Mouse (Mus musculus): ENCODE measurements around the gene Txndc2. TPM values are rescaled to one million over a fixed set of nuclear protein-coding genes. Genes with fewer than 3 reads are reported as not detected.

The Txndc2 gene
- 0.89 and 1.4 TPM in 2 replicates for polyA plus RNA-seq (2012; rRNA removed)

GRCm38 (mm10) chr17:65641734-65642218 lies at the start of gene Txndc2:
Txndc2 (minus strand) TSS chr17:65642168.
- no peak for DNase-seq (ENCODE audit: low read depth)

GRCm38 (mm10) chr17:65683731-65684130 lies 41.8 kb upstream of the Txndc2 start:
- DNase-seq (ENCODE audit: low read depth), result no peak

GRCm38 (mm10) chr17:65683316-65683715 lies 41.3 kb upstream of the Txndc2 start:
- DNase-seq (ENCODE audit: low read depth), result no peak

GRCm38 (mm10) chr17:65682071-65682680 lies 40.2 kb upstream of the Txndc2 start:
- DNase-seq (ENCODE audit: low read depth), result no peak

GRCm38 (mm10) chr17:65681516-65681915 lies 39.5 kb upstream of the Txndc2 start:
- no peak for DNase-seq (ENCODE audit: low read depth)

- DNase-seq (ENCODE audit: low read depth), result no peak
Observed at GRCm38 (mm10) chr17:65680801-65681412, 38.9 kb upstream of the Txndc2 start.

- DNase-seq (ENCODE audit: low read depth), result no peak
Observed at GRCm38 (mm10) chr17:65679806-65680446, 38.0 kb upstream of the Txndc2 start.

- DNase-seq (ENCODE audit: low read depth), result no peak
Observed at GRCm38 (mm10) chr17:65677742-65678141, 35.8 kb upstream of the Txndc2 start.

- no peak for DNase-seq (ENCODE audit: low read depth)
Observed at GRCm38 (mm10) chr17:65676536-65676935, 34.6 kb upstream of the Txndc2 start.

- DNase-seq (ENCODE audit: low read depth), result no peak
Observed at GRCm38 (mm10) chr17:65675985-65676384, 34.0 kb upstream of the Txndc2 start.

- DNase-seq (ENCODE audit: low read depth), result no peak
Observed at GRCm38 (mm10) chr17:65674710-65675171, 32.8 kb upstream of the Txndc2 start.

- no peak for DNase-seq (ENCODE audit: low read depth)
Observed at GRCm38 (mm10) chr17:65672926-65673325, 31.0 kb upstream of the Txndc2 start.

GRCm38 (mm10) chr17:65669061-65669460 lies 27.1 kb upstream of the Txndc2 start:
- no peak for DNase-seq (ENCODE audit: low read depth)

GRCm38 (mm10) chr17:65667792-65668191 lies 25.8 kb upstream of the Txndc2 start:
- no peak for DNase-seq (ENCODE audit: low read depth)

GRCm38 (mm10) chr17:65666388-65667161 lies 24.6 kb upstream of the Txndc2 start:
- no peak for DNase-seq (ENCODE audit: low read depth)

GRCm38 (mm10) chr17:65665786-65666387 lies 23.9 kb upstream of the Txndc2 start:
- DNase-seq (ENCODE audit: low read depth), result no peak

- no peak for DNase-seq (ENCODE audit: low read depth)
Observed at GRCm38 (mm10) chr17:65663329-65664078, 21.5 kb upstream of the Txndc2 start.

- no peak for DNase-seq (ENCODE audit: low read depth)
Observed at GRCm38 (mm10) chr17:65662662-65663061, 20.7 kb upstream of the Txndc2 start.

GRCm38 (mm10) chr17:65658416-65658815 lies 16.4 kb upstream of the Txndc2 start:
- DNase-seq (ENCODE audit: low read depth), result no peak

- DNase-seq (ENCODE audit: low read depth), result no peak
Observed at GRCm38 (mm10) chr17:65657958-65658357, 16.0 kb upstream of the Txndc2 start.

- no peak for DNase-seq (ENCODE audit: low read depth)
Observed at GRCm38 (mm10) chr17:65656731-65657130, 14.8 kb upstream of the Txndc2 start.

Data from gonadal fat pad, adult 2 months (tissue).